Mouse (Mus musculus): ENCODE measurements around the gene Stim1. TPM values are rescaled to one million over a fixed set of nuclear protein-coding genes. Genes with fewer than 3 reads are reported as not detected.

Stim1 gene
- 10 to 100 TPM; 63.5 to 73.1 TPM for total RNA-seq (2021)
- long read RNA-seq, experiment 1, full-length matches to known transcripts, result 12 of 16 reads
- long read RNA-seq, experiment 1, partial matches to known transcripts, result 2 of 16 reads
- long read RNA-seq, experiment 1, other reads (novel, unspliced or antisense), result 2 of 16 reads
- long read RNA-seq, experiment 2, full-length matches to known transcripts, result 5 of 5 reads
- long read RNA-seq, experiment 2, partial matches to known transcripts, result 0 of 5 reads
- long read RNA-seq, experiment 2, other reads (novel, unspliced or antisense), result 0 of 5 reads

- DNase-seq, result peak; percentile 74 to 89
These were observed at the start of gene Stim1 for GRCm38 (mm10) chr7:102267601-102268394. TSS of gene Stim1 (plus strand) at chr7:102267806.

- no peak for DNase-seq
These were observed 45.7 kb upstream of the Stim1 start for GRCm38 (mm10) chr7:102221899-102222298.

- peak; percentile 49 to 63 for DNase-seq
These were observed 45.3 kb upstream of the Stim1 start for GRCm38 (mm10) chr7:102222336-102222735.

GRCm38 (mm10) chr7:102222830-102223556 is 44.6 kb upstream of the Stim1 start:
- DNase-seq, result peak; percentile 85 to 90

GRCm38 (mm10) chr7:102223883-102224738 is 43.5 kb upstream of the Stim1 start:
- DNase-seq, result peak; percentile 66 to 74

- no peak for DNase-seq
These were observed 41.6 kb upstream of the Stim1 start for GRCm38 (mm10) chr7:102226051-102226450.

- no peak for DNase-seq
These were observed 39.4 kb upstream of the Stim1 start for GRCm38 (mm10) chr7:102228049-102228670.

- peak; percentile 63 to 77 for DNase-seq
These were observed 37.8 kb upstream of the Stim1 start for GRCm38 (mm10) chr7:102229814-102230213.

- no peak for DNase-seq
These were observed 34.5 kb upstream of the Stim1 start for GRCm38 (mm10) chr7:102233059-102233458.

- no peak for DNase-seq
These were observed 28.8 kb upstream of the Stim1 start for GRCm38 (mm10) chr7:102238686-102239286.

GRCm38 (mm10) chr7:102239591-102239990 is 28.0 kb upstream of the Stim1 start:
- DNase-seq, result no peak

GRCm38 (mm10) chr7:102242371-102242770 is 25.2 kb upstream of the Stim1 start:
- DNase-seq, result no peak

- DNase-seq, result no peak
These were observed 24.7 kb upstream of the Stim1 start for GRCm38 (mm10) chr7:102242917-102243316.

GRCm38 (mm10) chr7:102243870-102244269 is 23.7 kb upstream of the Stim1 start:
- DNase-seq, result peak; percentile 27 to 55

GRCm38 (mm10) chr7:102244782-102245535 is 22.6 kb upstream of the Stim1 start:
- peak in 1 of 2 experiments; percentile 30 for DNase-seq

GRCm38 (mm10) chr7:102245775-102246174 is 21.8 kb upstream of the Stim1 start:
- peak in 1 of 2 experiments; percentile 59 for DNase-seq

GRCm38 (mm10) chr7:102246265-102246664 is 21.3 kb upstream of the Stim1 start:
- DNase-seq, result no peak

GRCm38 (mm10) chr7:102246956-102247797 is 20.4 kb upstream of the Stim1 start:
- DNase-seq, result peak in 1 of 2 experiments; percentile 27

Measured in adrenal gland, postnatal 36 days (tissue).